Mouse (Mus musculus): Measurements from ENCODE around the gene Ptx4.
A peak's percentile ranks its signal among the peaks of the same experiment; 100 is the strongest.

GRCm38 (mm10) chr17:25117263-25117662, 3.3 kb upstream of the Ptx4 start:
- TF ChIP-seq CTCF (IDR thresholded peaks at IDR 0.05; ENCODE audit: control insufficient read depth, insufficient read depth, insufficient replicate concordance, low read depth, low read length) (peak; percentile 49; the same call in 1 of the 2 replicates), POLR2A (IDR thresholded peaks at IDR 0.05; ENCODE audit: control insufficient read depth, low read depth, low read length) (no peak)
